8 mouse cellular contexts compared by ENCODE assay signal in genomic region chr12:112617898-112618380, GRCm38 (mm10). TPM values are rescaled to one million over a fixed set of nuclear protein-coding genes. Genes with fewer than 3 reads are reported as not detected.
DNase-seq lines count a peak whose midpoint lies in the region; ATAC-seq and TF ChIP-seq lines count a peak whose summit lies in the region.

No protein-coding gene starts in this region.

- TF ChIP-seq CTCF in cerebellum, adult 2 months (IDR thresholded peaks at IDR 0.05; ENCODE audit: borderline replicate concordance, insufficient read depth, low read depth, low read length) = peak; percentile 52; the same call in 1 of the 2 replicates
- peak; percentile 87 for TF ChIP-seq CTCF in intestine, postnatal 0 days (IDR thresholded peaks at IDR 0.05; ENCODE audit: low read depth)

- H3K9ac ChIP-seq in intestine, postnatal 0 days (ENCODE audit: low read depth, low read length) = no peak overlapping the region

- no peak overlapping the region for H3K4me2 ChIP-seq in intestine, postnatal 0 days (replicated peaks; ENCODE audit: low read depth)

- H3K36me3 ChIP-seq in intestine, postnatal 0 days (ENCODE audit: control insufficient read depth, insufficient read depth) = no peaks in the 10 kb centered on the region

- peak; percentile 35 for ATAC-seq in intestine, postnatal 0 days

- H3K9me3 ChIP-seq in intestine, postnatal 0 days (ENCODE audit: control insufficient read depth) = no peaks in the 10 kb centered on the region

- TF ChIP-seq POLR2A in cerebellum, adult 2 months (IDR thresholded peaks at IDR 0.05; ENCODE audit: borderline replicate concordance, insufficient read depth, low read length) = no peak

- no peak overlapping the region for H3K4me3 ChIP-seq in cerebellum, adult 2 months (replicated peaks; ENCODE audit: insufficient read depth, low read depth, low read length)
- no peak overlapping the region for H3K4me3 ChIP-seq in intestine, postnatal 0 days (ENCODE audit: low read depth, low read length)

- intact Hi-C loops in gastrocnemius, postnatal 36 days (cut with DNase I) = no loop called here
- intact Hi-C loops in left cerebral cortex, postnatal 4 days (cut with DNase I) = no loop called here

- no peak overlapping the region for H3K27ac ChIP-seq in cerebellum, adult 2 months (ENCODE audit: insufficient read depth, low read length)
- H3K27ac ChIP-seq in intestine, postnatal 0 days (ENCODE audit: low read depth, low read length) = no peak overlapping the region

- WGBS in cerebellum, adult 2 months = 33% methylated on average over 8 of the region's 8 CpGs
- 30% methylated on average over 8 of the region's 8 CpGs for WGBS in intestine, postnatal 0 days

- peak in 1 of 2 experiments; percentile 31 for DNase-seq in cerebellum, adult 2 months
- DNase-seq in cerebellum, adult 8-10 months = no peak
- peak; percentile 92 for DNase-seq in embryo, embryonic 10 days (ENCODE audit: low spot score)
- peak; percentile 71 to 72 for DNase-seq in gastrocnemius, postnatal 36 days
- DNase-seq in left cerebral cortex, postnatal 4 days = peak; percentile 60
- DNase-seq in mesoderm, embryonic 11.5 days (ENCODE audit: low read depth, low spot score) = peak; percentile 82
- peak; percentile 52 for DNase-seq in spleen, adult 12 weeks (ENCODE audit: low spot score)

- 0 out of 2 replicates have a peak, but pooled peaks cover 10% of the 10 kb centered on the region for H3K4me1 ChIP-seq in cerebellum, adult 2 months (ENCODE audit: control insufficient read depth, insufficient read depth, low read length)
- no peaks in the 10 kb centered on the region; the same call in 1 of the 2 replicates for H3K4me1 ChIP-seq in intestine, postnatal 0 days (replicated peaks; ENCODE audit: control insufficient read depth, insufficient read depth, low read length)

- no peaks in the 10 kb centered on the region for H3K27me3 ChIP-seq in cerebellum, adult 2 months (ENCODE audit: control insufficient read depth, insufficient read depth, low read length)
- H3K27me3 ChIP-seq in intestine, postnatal 0 days (replicated peaks; ENCODE audit: control insufficient read depth, insufficient read depth, low read length) = peaks cover 10% of the 10 kb centered on the region

RNA-seq across cellular contexts. Expression of gene Adssl1, which starts 1.9 kb away (rescaled TPM):
- polyA plus RNA-seq in cerebellum, adult 2 months (2012; rRNA removed) = 69.3 and 72.0 TPM in 2 replicates
- total RNA-seq in gastrocnemius, postnatal 36 days (2021) = 100 to 1,000 TPM; 904 to 982 TPM
- 0.57 and 0.67 TPM in 2 replicates for polyA plus RNA-seq in intestine, postnatal 0 days (2015; fragmentation: Nextera tagmentation; extraction: Ambion mirVana)
- total RNA-seq in left cerebral cortex, postnatal 4 days (2021) = 1 to 10 TPM; 1.5 to 1.7 TPM

RNA-seq across cellular contexts. Expression of gene Siva1, which starts 26.5 kb away (rescaled TPM):
- 33.6 and 34.6 TPM in 2 replicates for polyA plus RNA-seq in cerebellum, adult 2 months (2012; rRNA removed)
- total RNA-seq in gastrocnemius, postnatal 36 days (2021) = 10 to 100 TPM; 12.6 to 17.0 TPM
- polyA plus RNA-seq in intestine, postnatal 0 days (2015; fragmentation: Nextera tagmentation; extraction: Ambion mirVana) = 52.6 and 54.5 TPM in 2 replicates
- 10 to 100 TPM; 25.3 to 25.9 TPM for total RNA-seq in left cerebral cortex, postnatal 4 days (2021)

RNA-seq across cellular contexts. Expression of gene Inf2, which starts 29.4 kb away (rescaled TPM):
- 34.9 and 41.8 TPM in 2 replicates for polyA plus RNA-seq in cerebellum, adult 2 months (2012; rRNA removed)
- total RNA-seq in gastrocnemius, postnatal 36 days (2021) = 10 to 100 TPM in 1 of 2 experiments, 1 to 10 TPM in 1; 9.2 to 11.1 TPM
- polyA plus RNA-seq in intestine, postnatal 0 days (2015; fragmentation: Nextera tagmentation; extraction: Ambion mirVana) = 0.70 and 1.1 TPM in 2 replicates
- 10 to 100 TPM; 24.7 to 26.7 TPM for total RNA-seq in left cerebral cortex, postnatal 4 days (2021)

RNA-seq across cellular contexts. Expression of gene Akt1, which starts 56.7 kb away (rescaled TPM):
- polyA plus RNA-seq in cerebellum, adult 2 months (2012; rRNA removed) = 163 and 177 TPM in 2 replicates
- 10 to 100 TPM; 49.9 to 55.7 TPM for total RNA-seq in gastrocnemius, postnatal 36 days (2021)
- polyA plus RNA-seq in intestine, postnatal 0 days (2015; fragmentation: Nextera tagmentation; extraction: Ambion mirVana) = 121 and 125 TPM in 2 replicates
- 100 to 1,000 TPM; 279 to 286 TPM for total RNA-seq in left cerebral cortex, postnatal 4 days (2021)

Comparison
In these comparisons a context has a peak if more than half of its experiments do, and no peak if none do; other contexts are left out.
1. RNA of gene Adssl1, which starts 1.9 kb away (total RNA-seq): 904 to 982 TPM in gastrocnemius, postnatal 36 days; 1.5 to 1.7 TPM in left cerebral cortex, postnatal 4 days; every median in the first group is over 100 times any median in the second.